Mouse (Mus musculus) MN1 (cell line): ENCODE results near the gene Tdp1.

Experiments
- DNase-seq: peaks from one replicate; pipeline ENCODE4 v3.0.0-alpha.2; 2016; ENCODE audit warnings: low spot score

Gene Tdp1

DNA sequence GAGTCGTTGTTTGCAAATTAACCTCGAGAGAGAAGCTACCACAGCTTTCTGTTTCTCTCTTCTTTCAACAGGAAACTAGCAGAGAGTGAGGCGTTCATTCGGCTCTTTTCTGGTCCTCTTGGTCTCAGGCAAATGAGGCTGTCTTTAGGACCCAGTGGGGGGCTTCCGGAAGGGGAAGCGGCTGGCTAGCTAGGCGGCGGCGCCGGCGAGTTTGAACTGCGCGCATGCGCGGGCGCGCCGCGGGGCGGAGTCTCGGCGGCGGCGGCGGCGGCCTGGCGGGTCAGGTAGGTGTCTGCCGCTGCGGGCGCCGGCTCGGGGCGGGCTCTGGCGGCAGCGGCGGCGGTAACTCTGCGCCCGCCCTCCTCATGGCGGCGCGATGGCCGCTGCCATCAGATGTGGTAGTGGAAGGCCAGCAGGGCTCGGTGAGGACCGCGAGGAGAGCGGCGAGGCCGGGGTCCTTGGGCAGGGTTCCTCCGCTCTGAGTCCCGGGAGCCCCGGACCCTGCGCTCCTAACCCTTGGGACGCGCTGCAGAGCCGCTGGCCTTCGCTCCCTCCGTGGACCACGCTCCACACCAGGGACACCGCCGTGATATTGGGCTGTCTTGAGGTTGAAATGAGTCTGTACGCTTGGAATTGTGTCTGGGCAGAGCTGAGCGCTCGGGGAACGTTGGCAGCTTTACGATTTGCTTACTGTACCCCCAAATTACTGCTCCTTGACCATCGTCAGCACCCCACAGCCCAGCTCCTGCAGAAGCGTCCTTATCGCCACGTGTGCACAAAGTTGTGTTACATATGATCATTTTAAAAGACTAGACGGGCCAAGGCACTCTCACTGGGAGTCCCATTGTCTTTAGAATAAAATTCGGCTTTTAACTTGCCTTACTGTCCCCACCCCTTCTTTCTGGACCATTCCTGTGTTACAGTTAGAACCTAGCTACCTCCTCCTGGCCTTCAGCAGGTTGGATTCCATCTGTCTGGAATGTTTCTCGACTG, at the start of gene Tdp1, which contains the start of gene Efcab11:
TSS of gene Tdp1 (plus strand) at position 249 of the 993 bp plus-strand sequence.
TSS of gene Efcab11 (minus strand) at position 171 of the 993 bp plus-strand sequence.
- DNase-seq = peak; percentile 92

DNA sequence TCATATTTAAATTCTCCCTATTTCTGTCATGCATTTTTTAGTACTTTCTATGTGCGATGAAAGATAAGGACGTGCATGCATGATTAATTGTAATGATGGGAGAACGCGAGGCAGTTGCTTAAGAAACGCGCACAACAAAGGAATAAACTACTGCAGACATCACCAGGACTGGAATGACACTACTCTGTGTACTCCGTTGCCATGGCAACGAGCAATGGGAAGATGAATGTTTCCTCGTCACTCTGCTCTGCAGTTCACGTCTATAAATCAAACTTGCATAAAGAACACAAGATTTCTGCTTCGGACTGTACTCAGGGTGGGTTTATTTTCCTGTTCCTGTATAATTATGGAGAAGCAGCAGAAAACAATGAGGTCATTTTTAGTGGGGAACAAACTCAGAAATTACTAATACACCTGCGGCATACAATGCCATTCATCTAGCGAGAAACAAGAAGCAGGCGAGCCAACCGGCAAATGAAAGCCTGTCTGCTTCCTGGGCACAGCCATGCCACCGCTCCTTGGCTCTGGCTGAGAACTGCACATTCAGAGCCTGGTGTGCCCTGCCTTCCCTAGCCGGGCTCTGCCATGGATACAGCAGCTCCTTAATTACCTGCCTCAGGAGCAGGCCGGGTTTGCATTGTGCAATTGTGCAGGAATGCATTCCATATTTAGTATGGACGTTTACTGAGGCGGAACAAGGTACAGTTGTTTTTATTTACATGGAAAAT, 47.7 kb upstream of the Tdp1 start:
- peak; percentile 45 for DNase-seq

GRCm38 (mm10) chr12:99837528-99837927, 46.8 kb upstream of the Tdp1 start:
- no peak for DNase-seq

DNA sequence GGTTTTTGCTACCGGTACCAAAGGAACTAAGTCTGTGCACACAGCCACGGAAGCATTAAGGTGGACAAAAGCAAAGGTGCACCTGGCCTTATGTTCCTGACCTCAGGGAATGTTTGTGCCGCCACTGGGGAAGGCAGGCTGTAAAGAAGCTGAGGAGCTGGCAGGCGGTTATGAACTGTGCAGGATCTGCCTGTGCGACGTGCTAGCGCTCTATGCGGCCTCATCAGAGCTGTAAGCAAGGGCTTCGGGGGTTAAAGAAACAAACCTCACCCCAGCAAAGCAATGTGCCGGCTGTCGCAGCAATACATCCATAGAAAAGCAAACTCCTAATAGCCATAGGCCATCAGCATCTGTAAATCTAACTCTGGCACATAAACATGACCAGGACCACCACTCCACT, 46.2 kb upstream of the Tdp1 start:
- DNase-seq = no peak

DNA sequence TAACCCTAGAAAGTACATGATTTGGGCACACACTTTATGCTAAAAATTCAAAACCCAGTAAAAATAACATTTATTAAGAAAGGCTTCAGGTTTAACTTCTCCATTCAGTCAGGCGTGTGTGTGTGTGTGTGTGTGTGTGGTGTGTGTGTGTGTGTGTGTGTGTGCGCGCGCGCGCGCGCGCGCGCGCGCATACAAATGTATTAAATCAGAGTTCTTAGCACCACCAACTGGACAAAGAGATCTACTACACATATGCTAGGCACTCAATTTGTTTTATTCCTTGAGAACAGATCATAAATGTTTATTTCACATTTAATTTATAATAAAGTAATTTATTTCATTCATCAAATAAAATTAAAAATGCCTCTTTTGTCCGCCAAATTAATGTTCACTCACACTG, 45.6 kb upstream of the Tdp1 start:
- no peak for DNase-seq

- no peak for DNase-seq
These were observed 39.4 kb upstream of the Tdp1 start for GRCm38 (mm10) chr12:99844951-99845350.

GRCm38 (mm10) chr12:99849996-99850395, 34.3 kb upstream of the Tdp1 start:
- DNase-seq = no peak

DNA sequence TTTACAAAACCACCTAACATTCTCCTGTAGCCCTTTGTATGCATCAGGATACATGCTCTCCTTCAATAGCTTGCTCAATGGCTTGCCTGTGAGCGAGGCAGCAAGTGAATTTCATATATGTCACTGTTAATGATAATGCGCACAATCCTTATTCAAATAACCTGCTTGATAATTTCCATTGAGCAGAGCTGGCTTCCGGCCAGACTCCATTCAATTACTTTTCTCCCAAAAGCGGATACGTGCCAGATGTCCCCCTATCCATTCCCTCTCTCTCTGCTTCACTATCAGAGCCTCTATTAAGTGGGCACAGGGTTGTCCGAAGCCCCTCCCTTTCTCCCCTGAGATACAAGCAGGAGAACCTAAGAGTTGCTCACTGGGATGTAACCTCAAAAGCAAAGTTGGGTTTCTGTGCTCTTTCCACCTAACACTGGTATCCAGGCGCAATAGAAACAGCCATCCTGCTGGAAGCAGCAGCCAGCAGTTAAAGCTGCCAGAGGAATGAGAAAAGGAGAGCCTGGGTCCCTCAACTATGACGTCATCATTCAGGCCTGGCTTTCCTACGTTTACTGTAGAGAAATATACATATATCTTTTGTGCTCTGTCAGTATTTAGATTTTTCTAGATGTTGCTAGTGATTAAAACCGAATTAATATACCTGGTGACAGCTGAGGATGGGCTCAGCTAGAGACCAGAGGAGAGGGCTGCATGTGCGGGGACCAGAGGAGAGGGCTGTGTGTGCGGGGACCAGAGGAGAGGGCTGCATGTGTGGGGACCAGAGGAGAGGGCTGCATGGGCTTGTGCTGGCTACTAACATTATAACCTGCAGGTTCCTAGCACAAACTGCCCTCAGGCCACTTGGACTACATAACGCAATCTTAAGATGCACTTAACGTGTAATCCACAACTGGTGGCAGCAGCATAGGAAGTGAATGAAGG, 30.7 kb upstream of the Tdp1 start:
- DNase-seq = peak; percentile 30

GRCm38 (mm10) chr12:99856011-99856410, 28.3 kb upstream of the Tdp1 start:
- no peak for DNase-seq

- DNase-seq = no peak
These were observed 25.7 kb upstream of the Tdp1 start for GRCm38 (mm10) chr12:99858664-99859063.

GRCm38 (mm10) chr12:99859391-99860100, 24.8 kb upstream of the Tdp1 start:
- DNase-seq = no peak

- peak; percentile 20 for DNase-seq
These were observed 23.3 kb upstream of the Tdp1 start for GRCm38 (mm10) chr12:99860981-99861380.

DNA sequence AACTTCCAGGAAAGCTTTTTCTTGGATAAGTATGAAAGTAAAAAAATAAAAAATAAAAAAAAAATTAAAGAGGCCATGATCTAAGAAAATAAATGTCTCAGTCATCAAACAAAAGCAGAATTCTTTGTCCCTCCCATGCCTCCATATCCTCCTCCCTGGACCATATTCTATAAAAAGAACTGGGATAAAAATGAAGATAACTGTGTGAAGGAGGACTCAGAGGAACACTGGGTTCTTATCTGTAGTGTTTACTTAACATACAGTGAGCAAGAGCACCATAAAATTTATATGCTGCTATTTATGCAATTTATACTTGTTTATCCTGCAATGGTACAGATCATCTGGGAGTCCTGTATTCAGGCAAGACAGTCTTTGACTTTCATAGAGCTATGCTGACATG, 19.7 kb upstream of the Tdp1 start:
- DNase-seq = no peak

DNA sequence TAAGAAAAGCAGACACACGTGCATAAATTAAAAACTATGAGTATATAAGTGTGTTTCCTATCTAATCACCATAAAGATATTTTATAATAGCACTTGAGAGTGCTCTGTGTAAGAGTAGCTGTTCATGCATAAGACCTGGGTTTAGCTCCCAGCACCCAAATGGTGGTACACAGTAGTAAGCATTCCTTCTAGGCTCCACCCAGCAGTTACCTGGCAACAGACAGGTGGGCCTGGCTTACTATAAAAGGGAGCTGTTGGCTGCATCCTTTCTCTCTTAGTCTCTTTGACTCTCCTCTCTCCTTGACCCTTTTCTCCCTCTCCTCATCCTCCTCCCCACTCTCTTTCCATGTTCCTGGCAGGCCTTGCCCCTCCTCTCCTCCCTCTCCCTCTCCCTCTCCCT, 15.5 kb upstream of the Tdp1 start:
- DNase-seq = no peak

GRCm38 (mm10) chr12:99873443-99873842, 10.9 kb upstream of the Tdp1 start:
- DNase-seq = no peak

DNA sequence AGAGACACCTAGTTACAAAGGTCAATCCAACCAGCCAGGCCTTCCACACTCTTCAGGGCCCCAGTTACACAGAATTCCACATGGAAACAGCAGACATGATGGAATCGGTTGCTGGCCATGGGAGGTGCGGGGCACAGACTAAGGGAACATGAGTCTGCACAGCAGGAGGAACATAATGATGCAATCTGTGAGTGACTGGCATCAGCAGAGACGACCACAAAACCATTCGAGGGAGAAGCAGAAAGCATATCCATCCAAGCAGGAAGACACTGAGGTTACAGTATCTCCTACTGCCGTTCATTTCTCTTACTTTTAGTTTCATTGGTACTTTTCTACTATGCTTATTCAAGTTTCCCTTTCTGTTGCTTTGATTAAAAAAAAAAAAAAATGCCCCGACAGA, 9.7 kb upstream of the Tdp1 start:
- DNase-seq = no peak

GRCm38 (mm10) chr12:99883000-99883712, 1.2 kb upstream of the Tdp1 start:
- peak; percentile 93 for DNase-seq

GRCm38 (mm10) chr12:99883713-99884105, 608 bp upstream of the Tdp1 start:
- DNase-seq = peak; percentile 33

DNA sequence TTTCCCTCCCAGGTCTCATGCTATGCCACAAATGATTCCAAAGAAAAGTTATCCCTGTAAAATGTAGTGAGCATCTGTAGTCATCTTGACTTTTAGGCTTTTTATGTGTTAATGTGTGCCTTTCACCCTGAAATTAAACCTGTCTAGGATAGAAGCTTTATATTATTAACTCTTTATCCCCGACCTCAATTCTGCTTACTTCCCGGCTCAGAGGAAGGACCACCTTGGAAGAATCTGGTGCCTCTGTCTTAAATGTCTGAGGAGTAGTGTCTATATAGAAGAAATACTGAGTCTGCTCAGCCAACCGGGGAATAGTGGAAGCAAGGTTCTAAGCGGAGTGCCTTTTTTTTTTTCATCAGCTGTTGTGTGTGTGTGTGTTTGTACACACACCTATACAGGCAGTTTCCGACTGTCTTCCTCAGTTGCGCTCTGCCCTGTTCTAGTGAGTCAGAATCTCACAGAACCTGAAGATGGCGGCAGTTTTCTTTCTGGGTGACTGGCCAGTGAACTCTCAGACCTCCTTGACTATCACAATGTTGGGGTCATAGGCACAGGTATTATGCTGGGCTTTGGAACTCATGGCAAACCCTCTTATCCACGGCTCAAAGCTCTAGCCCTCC, 1.1 kb downstream of the Tdp1 start:
- DNase-seq = no peak

GRCm38 (mm10) chr12:99897846-99898245, 13.5 kb downstream of the Tdp1 start:
- DNase-seq = no peak
